Mouse (Mus musculus): Measurements from ENCODE around the gene Socs2. TPM values are rescaled to one million over a fixed set of nuclear protein-coding genes. Genes with fewer than 3 reads are reported as not detected.

Gene Socs2
- polyA plus RNA-seq, 1 experiment: 23.7 TPM

- no peaks in the 10 kb centered on the region for H3K4me1 ChIP-seq (ENCODE audit: control insufficient read depth, insufficient read depth, low read length)
- no peak overlapping the region for H3K27ac ChIP-seq (ENCODE audit: insufficient read depth, low read length)
- TF ChIP-seq CTCF (IDR thresholded peaks at IDR 0.05; ENCODE audit: extremely low read depth, insufficient read depth, low read length) (no peak), POLR2A (IDR thresholded peaks at IDR 0.05; ENCODE audit: extremely low read depth, insufficient read depth, low read length) (no peak)
- H3K4me3 ChIP-seq (ENCODE audit: insufficient read depth, low read length): no peak overlapping the region
Observed at GRCm38 (mm10) chr10:95426207-95427115, 9.5 kb upstream of the Socs2 start.

GRCm38 (mm10) chr10:95422681-95423080 lies 5.7 kb upstream of the Socs2 start:
- Histone ChIP-seq H3K27ac (ENCODE audit: insufficient read depth, low read length) (no peak overlapping the region), H3K4me3 (ENCODE audit: insufficient read depth, low read length) (no peak overlapping the region), H3K4me1 (ENCODE audit: control insufficient read depth, insufficient read depth, low read length) (no peaks in the 10 kb centered on the region)
- TF ChIP-seq POLR2A (IDR thresholded peaks at IDR 0.05; ENCODE audit: extremely low read depth, insufficient read depth, low read length) (no peak), CTCF (IDR thresholded peaks at IDR 0.05; ENCODE audit: extremely low read depth, insufficient read depth, low read length) (no peak)

GRCm38 (mm10) chr10:95420284-95420683 lies 3.3 kb upstream of the Socs2 start:
- no peak overlapping the region for H3K4me3 ChIP-seq (ENCODE audit: insufficient read depth, low read length)

GRCm38 (mm10) chr10:95419726-95420125 lies 2.7 kb upstream of the Socs2 start:
- no peak for TF ChIP-seq POLR2A (IDR thresholded peaks at IDR 0.05; ENCODE audit: extremely low read depth, insufficient read depth, low read length)
- no peak for TF ChIP-seq CTCF (IDR thresholded peaks at IDR 0.05; ENCODE audit: extremely low read depth, insufficient read depth, low read length)
- no peak overlapping the region for H3K4me3 ChIP-seq (ENCODE audit: insufficient read depth, low read length)
- H3K27ac ChIP-seq (ENCODE audit: insufficient read depth, low read length): no peak overlapping the region
- no peaks in the 10 kb centered on the region for H3K4me1 ChIP-seq (ENCODE audit: control insufficient read depth, insufficient read depth, low read length)

More at GRCm38 (mm10) chr10:95420284-95420683, 3.3 kb upstream of the Socs2 start:
- Histone ChIP-seq H3K4me1 (ENCODE audit: control insufficient read depth, insufficient read depth, low read length) (no peaks in the 10 kb centered on the region), H3K27ac (ENCODE audit: insufficient read depth, low read length) (no peak overlapping the region)
- TF ChIP-seq POLR2A (IDR thresholded peaks at IDR 0.05; ENCODE audit: extremely low read depth, insufficient read depth, low read length): no peak

- no peak overlapping the region for H3K27ac ChIP-seq (ENCODE audit: insufficient read depth, low read length)
- no peaks in the 10 kb centered on the region for H3K4me1 ChIP-seq (ENCODE audit: control insufficient read depth, insufficient read depth, low read length)
- TF ChIP-seq CTCF (IDR thresholded peaks at IDR 0.05; ENCODE audit: extremely low read depth, insufficient read depth, low read length): no peak
- TF ChIP-seq POLR2A (IDR thresholded peaks at IDR 0.05; ENCODE audit: extremely low read depth, insufficient read depth, low read length): no peak
- no peak overlapping the region for H3K4me3 ChIP-seq (ENCODE audit: insufficient read depth, low read length)
Observed at GRCm38 (mm10) chr10:95418631-95419030, 1.7 kb upstream of the Socs2 start.

- TF ChIP-seq CTCF (IDR thresholded peaks at IDR 0.05; ENCODE audit: extremely low read depth, insufficient read depth, low read length) (peak; percentile 63), POLR2A (IDR thresholded peaks at IDR 0.05; ENCODE audit: extremely low read depth, insufficient read depth, low read length) (no peak)
- Histone ChIP-seq H3K4me3 (ENCODE audit: insufficient read depth, low read length) (peak overlapping the region; percentile 49), H3K27ac (ENCODE audit: insufficient read depth, low read length) (no peak overlapping the region), H3K4me1 (ENCODE audit: control insufficient read depth, insufficient read depth, low read length) (no peaks in the 10 kb centered on the region)
Observed at GRCm38 (mm10) chr10:95417496-95418236, 686 bp upstream of the Socs2 start.

- Histone ChIP-seq H3K27ac (ENCODE audit: insufficient read depth, low read length) (no peak overlapping the region), H3K4me1 (ENCODE audit: control insufficient read depth, insufficient read depth, low read length) (no peaks in the 10 kb centered on the region), H3K4me3 (ENCODE audit: insufficient read depth, low read length) (peak overlapping the region; percentile 49)
- TF ChIP-seq POLR2A (IDR thresholded peaks at IDR 0.05; ENCODE audit: extremely low read depth, insufficient read depth, low read length) (no peak), CTCF (IDR thresholded peaks at IDR 0.05; ENCODE audit: extremely low read depth, insufficient read depth, low read length) (no peak)
Observed at GRCm38 (mm10) chr10:95416361-95416684, 657 bp downstream of the Socs2 start.

GRCm38 (mm10) chr10:95415533-95416360 lies 1.2 kb downstream of the Socs2 start:
- TF ChIP-seq POLR2A (IDR thresholded peaks at IDR 0.05; ENCODE audit: extremely low read depth, insufficient read depth, low read length) (no peak), CTCF (IDR thresholded peaks at IDR 0.05; ENCODE audit: extremely low read depth, insufficient read depth, low read length) (no peak)
- H3K4me3 ChIP-seq (ENCODE audit: insufficient read depth, low read length): peak overlapping the region; percentile 49
- H3K27ac ChIP-seq (ENCODE audit: insufficient read depth, low read length): peak overlapping the region; percentile 81
- no peaks in the 10 kb centered on the region for H3K4me1 ChIP-seq (ENCODE audit: control insufficient read depth, insufficient read depth, low read length)

GRCm38 (mm10) chr10:95415159-95415532 lies 1.8 kb downstream of the Socs2 start:
- Histone ChIP-seq H3K4me3 (ENCODE audit: insufficient read depth, low read length) (peak overlapping the region; percentile 49), H3K4me1 (ENCODE audit: control insufficient read depth, insufficient read depth, low read length) (no peaks in the 10 kb centered on the region), H3K27ac (ENCODE audit: insufficient read depth, low read length) (peak overlapping the region; percentile 43; the same call in 1 of the 2 replicates)
- TF ChIP-seq CTCF (IDR thresholded peaks at IDR 0.05; ENCODE audit: extremely low read depth, insufficient read depth, low read length) (no peak), POLR2A (IDR thresholded peaks at IDR 0.05; ENCODE audit: extremely low read depth, insufficient read depth, low read length) (no peak)
